Mouse (Mus musculus): Measurements from ENCODE around the gene Kcnn1.

Kcnn1 gene

DNA sequence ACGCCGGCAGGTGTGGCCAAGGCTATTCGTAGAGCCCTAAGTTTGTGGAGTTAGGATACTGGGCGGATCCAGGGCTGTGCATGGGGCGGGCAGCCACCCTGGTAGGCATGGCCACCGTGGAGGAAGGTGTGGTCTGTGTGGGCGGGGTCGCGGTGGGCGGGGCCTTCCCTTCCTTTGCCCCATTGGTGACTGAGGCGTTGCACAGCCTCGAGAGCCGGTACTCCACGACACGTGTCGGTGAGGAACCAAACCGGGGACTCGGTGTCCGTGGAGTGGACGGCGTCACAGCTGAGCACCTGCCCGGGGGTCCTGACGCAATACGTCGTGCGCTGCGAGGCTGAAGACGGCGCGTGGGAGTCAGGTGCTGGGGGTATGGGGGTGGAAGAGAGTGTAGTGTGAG is 46.4 kb downstream of the Kcnn1 start:
- DNase-seq (ENCODE audit: low spot score in 2 of 2) = no peak

DNA sequence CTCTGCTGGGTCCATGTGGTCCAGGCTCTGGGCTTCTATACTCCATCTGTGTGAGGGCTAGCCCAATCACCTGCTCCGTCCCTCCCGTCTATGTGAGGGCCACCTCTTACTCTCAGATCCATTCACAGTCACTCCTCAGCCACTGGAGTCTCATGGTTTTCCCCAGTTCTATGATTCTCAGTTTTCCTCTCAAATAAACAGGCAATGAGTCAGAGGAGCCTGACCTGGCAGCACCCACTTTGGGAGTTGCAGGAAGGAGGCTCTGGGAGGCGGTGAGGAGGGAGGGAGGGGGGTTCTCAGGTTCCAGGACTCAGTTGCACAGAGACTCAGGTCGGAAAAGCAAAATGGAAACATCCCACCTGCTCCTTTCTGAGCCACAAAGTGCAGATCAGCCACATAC is 50.2 kb downstream of the Kcnn1 start:
- no peak for DNase-seq (ENCODE audit: low spot score in 2 of 2)

DNA sequence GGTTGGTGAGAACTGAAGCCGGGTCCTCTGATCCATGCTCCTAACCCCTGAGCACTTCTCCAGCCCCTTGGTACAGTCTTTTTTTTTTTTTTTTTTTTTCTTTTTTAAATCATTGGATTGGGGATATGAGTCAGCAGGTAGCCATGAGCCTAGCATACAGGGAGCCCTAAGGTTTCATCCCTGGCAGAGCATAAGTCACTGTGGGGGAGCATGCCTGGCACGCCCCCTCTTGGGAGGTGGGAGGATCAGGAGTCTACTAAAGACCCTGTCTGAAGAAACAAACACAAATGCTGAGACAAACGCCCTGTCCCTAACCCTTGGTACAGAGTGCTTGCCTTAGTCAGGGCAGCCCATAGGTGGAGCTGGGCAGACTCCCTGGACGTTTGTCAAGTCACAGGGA is 51.0 kb downstream of the Kcnn1 start:
- DNase-seq (ENCODE audit: low spot score in 2 of 2) = no peak

DNA sequence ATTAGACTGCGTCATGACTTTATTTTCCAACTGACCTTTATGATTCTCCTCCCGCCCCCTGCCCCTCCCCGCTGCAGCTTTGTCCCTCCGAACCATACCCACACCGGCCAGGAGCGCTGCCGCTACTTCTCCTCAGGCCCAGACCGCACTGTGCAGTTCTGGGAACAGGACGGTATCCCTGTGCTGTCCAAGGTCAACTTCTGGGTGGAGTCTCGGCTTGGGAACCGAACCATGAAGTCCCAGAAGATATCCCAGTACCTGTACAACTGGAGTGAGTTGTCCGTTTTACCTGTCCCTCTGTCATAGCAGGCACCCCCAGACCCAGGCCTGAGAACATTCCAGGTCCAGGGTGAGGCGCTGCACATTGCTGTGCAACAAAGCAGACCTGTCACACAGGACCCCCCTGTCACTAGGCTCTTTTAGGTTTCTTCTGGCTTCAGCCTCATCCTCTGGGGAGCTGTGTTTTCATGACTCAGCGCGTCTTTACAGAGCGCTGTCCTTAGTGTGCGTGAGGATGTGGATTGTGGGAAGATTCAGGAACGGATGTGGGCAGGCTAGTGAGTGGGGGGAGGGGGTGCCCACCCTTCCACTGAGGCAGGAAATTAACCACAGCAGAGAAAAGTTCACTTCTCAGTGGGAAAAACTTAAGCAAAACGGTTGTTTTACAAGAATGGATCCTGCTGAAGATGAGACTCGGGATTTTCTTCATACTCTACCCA is 51.9 kb downstream of the Kcnn1 start:
- peak; percentile 74 to 75 for DNase-seq (ENCODE audit: low spot score in 2 of 2)

DNA sequence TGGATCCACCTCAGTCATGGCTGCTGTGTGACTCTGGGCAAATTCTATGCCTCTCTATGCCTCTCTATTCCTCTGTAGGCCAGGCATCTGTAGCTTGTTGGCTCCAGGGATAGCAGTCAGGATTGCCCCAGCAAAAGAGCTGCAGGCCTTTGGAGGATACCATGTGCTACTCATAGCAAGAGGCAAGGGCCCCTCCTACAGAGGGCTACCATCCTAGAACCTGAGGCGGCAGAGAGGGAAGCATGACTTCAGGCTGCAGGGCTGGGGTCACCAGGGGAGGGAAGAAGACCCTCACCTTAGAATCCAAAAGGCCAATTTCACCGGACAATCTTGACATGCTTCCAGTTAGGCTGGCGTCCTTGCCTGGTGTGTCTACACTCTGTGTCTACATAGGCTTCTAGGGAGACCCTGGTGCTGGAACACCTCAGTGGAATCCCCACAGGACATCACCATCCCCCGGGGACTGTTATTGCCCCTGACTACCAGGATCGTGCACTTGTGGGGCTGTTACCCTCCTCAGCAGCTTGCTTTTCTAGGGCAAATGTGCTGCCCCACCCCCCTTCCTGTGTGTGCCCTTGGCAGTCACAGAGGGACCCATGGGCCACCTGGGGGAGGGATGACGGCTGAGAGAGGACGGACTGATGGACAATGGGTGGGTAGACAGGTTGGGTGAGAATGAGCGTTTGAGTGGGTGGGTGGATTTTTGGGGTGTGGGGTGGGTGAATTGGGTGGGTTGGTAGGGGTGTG is 53.9 kb downstream of the Kcnn1 start:
- DNase-seq (ENCODE audit: low spot score in 2 of 2) = peak; percentile 75

DNA sequence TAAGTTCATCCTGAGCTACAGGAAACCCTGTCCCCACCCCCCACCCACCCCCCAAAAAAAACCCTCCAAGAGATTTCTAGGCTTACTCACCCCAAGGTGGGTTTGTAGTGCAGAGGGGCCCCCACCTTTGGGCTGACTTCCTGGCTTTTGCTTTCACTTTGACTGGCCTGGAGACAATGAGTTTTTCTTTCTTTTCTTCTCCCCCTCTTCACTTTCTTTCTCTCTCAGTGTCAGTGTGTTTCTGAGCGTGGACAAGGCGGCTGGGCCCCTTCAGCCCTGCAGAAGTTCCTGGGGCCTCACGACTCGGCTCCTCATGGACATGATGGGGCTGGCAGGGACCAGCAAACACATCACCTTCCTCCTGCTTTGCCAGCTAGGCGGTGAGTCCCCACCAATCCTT is 54.8 kb downstream of the Kcnn1 start, which contains the start of gene Il12rb1:
Il12rb1 (plus strand) TSS at position 211 of the 400 bp plus-strand sequence.
- peak in 1 of 2 experiments; percentile 46 for DNase-seq (ENCODE audit: low spot score in 2 of 2)

DNA sequence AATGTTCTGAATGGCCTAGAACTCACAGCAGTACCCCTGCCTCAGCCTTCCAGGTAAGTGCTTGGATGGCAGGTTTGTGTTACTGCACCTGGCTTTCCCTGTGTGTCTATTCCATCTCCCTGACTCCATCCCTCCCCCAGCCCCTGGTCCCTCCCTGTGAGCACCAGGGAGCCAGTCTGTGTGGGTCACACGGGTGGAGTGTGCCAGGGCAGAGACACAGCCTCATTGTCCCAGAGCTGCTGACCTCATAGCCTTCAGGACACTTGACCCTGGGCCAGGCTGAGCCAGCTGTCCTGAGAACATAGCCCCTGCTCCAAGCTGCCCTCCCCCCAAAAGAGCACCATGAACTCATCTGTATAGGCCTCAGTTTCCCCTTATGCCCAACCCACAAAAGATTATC is 55.8 kb downstream of the Kcnn1 start:
- DNase-seq (ENCODE audit: low spot score in 2 of 2) = no peak

DNA sequence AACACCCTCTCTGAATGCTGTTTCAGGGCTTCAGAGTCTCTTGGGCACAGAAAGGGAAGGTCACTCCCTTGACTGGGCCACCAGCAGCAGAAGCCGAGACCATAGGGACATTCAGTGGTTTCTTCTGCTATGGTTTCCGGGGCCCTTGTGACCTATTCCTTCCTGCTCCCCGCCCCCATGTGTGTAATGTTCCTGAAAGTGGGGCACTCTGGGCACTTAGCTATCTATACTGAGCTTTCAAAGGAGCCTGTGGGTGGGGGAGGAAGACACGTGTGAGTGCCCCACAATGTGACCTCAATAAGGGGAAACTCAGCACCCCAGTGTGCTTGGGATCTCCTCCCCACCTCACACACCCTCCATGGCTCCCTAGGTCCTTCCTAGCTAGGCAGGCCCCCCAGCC is 56.5 kb downstream of the Kcnn1 start:
- peak; percentile 77 to 83 for DNase-seq (ENCODE audit: low spot score in 2 of 2)

DNA sequence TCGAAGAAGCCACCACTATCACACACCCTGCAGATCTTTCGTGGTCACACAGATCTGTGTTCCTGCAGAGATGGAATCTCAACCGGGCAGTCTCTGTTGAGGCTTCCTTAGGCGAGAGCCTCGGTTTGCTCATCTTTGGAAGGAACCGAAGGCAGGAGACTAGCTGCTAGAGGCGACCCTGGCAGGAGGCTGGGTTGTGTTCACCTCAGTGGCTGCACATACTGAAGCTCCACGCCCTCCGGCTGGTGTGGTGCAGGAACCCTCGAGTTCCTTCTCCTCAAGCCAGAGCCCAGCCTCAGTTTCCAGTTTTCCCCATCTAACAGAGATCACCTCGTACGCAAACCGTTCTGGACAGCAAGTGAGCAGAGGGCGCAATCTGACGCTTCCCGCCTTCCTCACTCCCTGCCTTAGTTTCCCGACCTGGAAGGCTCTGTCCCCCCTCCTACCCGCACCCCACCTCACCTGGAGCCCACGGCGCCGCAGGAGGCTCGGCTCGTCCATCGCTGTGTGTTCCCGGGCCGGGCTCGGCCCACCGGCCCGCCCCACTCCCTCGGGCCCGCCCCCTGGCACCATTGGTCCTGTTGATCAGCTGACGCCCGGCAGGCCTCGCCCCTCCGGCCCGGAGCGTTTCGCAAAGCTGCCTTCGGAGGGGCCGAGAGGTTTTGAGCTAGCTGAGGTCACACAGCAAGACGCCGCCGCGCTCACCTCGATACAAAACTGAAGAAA is 58.4 kb downstream of the Kcnn1 start, which contains the start of gene Mast3:
Mast3 (minus strand) TSS at position 574 of the 726 bp plus-strand sequence.
- DNase-seq (ENCODE audit: low spot score in 2 of 2) = peak; percentile 71 to 77

DNA sequence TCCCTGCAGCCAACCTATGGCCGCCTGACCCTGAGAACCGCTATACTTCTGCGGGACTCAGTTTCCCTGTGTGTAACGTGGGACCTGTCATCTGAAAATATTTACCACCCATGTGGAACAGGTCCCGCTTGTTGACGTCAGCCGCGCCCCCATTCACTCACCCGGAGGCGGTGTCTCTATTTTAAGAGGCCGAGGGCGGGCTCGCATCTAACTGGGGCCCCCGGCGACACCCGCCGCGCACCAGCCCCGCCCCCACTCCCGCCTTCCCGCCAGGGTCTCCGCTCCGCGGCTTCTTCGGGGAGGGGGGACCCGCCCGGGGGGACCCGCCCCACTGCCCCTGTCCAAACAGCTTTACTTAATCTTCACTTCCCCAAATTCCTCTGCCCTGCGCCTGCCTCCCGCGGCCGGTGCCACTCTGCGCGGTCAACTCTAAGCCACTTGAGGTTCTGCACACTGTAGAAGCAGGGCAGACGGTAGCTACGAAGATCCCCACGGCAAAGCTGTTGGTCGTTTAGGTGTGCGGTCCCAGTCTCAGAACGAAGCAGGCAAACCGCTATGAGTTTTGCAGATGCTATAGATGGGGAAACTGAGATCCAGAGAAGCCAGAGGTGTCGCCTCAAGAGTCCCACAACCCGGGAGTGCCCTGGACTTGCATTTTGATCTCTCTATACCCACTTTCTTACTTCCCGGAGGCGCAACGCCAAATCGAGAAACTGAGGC is 59.1 kb downstream of the Kcnn1 start:
- DNase-seq (ENCODE audit: low spot score in 2 of 2) = peak; percentile 81 to 86

DNA sequence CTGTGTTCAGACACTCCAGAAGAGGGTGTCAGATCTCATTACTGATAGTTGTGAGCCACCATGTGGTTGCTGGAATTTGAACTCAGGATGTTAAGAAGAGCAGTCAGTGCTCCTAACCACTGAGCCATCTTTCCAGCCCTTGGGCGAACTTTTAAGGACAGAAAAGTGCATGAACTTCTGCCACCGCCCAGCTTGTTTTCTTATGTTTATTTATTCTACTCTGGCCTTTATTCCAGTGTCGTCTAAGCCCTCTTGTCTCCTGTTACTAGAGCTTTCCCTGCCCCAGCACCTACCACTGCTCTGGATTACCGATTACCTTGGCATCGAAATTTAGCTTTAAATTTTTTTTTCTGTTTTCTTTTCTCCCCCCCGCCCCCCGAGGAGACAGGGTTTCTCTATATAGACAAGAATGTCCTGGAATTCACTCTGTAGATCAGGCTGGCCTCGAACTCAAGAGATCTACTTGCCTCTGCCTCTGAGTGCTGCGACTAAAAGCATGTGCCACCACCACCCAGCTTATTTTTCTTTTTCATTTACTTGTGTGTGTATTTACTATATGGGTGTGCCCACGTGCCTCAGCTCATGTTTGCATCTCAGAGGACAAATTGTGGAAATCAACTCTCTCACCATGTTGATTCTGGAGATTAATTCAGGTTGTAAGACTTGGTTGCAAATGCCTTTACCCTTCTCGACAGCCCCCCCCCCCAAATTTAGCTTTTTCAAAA is 60.1 kb downstream of the Kcnn1 start:
- no peak for DNase-seq (ENCODE audit: low spot score in 2 of 2)

DNA sequence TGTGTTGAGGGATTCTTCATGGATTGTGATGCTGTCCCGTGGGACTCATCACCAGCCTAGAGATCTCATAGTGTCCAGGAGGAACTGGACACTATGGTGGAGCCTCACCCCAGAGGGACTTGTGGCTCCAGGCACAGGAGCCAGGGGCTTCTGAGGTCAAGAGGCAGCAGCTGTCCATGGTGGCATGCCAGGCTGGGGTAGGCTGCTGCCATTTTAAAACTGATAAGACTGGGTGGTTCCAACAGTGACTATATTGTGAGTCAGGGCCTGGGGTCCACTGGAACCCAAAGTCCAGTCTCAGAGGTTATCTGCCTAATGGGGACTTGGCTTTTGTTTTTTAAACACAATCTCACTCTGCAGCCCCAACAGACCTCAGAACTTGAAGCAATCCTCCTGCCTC is 61.2 kb downstream of the Kcnn1 start:
- no peak for DNase-seq (ENCODE audit: low spot score in 2 of 2)

DNA sequence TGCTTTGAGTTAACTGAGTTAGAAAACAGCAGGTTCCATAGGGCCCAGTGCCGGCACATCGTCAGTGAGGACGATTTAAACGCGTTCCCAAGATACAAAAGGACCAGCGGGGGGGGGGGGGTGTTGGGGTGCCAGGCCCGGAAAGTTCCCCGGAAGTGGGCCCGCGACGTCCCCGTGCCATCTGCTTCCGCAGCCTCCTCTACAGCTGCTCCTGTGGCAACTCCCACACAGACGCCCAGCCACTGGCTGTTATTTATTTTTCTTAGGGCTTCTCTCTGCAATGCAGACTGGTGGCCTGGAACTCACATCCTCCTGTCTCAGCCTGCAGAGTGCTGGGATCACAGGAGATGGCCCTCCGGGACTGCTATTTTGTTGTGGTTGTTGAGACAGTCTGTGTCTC is 61.9 kb downstream of the Kcnn1 start:
- DNase-seq (ENCODE audit: low spot score in 2 of 2) = peak; percentile 67 to 72

DNA sequence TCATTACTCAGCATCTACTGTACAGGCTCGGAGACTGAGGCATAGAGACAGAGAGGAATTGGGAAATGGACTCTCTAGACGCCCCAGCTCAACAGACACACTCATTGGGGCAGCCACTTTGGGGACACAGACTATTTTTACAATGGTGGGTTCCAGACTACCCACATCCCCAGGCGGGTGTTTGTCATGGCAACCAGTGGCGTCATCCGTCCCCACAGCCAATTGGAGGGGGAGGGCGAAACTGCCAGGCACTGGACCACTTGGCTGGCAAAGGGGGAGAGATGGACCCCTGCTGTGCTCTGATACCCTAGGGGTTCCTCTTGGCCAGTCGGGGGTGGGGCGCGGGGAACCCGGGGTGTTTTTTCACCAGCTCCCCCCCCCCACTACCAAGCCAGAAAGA is 62.4 kb downstream of the Kcnn1 start:
- DNase-seq (ENCODE audit: low spot score in 2 of 2) = no peak

DNA sequence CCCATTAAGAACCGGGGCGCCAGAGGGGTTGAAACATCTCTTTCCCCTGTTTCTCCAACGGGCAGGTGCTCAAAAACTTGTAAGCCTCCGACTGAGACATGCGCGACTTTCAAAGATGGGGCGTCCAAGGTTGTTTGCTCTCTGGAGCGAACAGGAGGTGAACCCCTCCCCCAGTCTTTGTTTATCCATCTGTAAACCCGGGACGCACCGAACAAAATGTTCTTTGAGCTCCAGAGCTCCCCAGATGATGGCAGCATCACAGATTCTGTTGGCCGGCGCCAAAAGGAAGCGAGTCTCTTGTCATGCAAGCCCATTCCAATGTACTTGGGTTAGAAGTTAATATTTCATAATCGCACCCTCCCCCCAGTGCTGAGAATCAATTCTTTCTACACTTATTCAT is 64.8 kb downstream of the Kcnn1 start:
- DNase-seq (ENCODE audit: low spot score in 2 of 2) = no peak

DNA sequence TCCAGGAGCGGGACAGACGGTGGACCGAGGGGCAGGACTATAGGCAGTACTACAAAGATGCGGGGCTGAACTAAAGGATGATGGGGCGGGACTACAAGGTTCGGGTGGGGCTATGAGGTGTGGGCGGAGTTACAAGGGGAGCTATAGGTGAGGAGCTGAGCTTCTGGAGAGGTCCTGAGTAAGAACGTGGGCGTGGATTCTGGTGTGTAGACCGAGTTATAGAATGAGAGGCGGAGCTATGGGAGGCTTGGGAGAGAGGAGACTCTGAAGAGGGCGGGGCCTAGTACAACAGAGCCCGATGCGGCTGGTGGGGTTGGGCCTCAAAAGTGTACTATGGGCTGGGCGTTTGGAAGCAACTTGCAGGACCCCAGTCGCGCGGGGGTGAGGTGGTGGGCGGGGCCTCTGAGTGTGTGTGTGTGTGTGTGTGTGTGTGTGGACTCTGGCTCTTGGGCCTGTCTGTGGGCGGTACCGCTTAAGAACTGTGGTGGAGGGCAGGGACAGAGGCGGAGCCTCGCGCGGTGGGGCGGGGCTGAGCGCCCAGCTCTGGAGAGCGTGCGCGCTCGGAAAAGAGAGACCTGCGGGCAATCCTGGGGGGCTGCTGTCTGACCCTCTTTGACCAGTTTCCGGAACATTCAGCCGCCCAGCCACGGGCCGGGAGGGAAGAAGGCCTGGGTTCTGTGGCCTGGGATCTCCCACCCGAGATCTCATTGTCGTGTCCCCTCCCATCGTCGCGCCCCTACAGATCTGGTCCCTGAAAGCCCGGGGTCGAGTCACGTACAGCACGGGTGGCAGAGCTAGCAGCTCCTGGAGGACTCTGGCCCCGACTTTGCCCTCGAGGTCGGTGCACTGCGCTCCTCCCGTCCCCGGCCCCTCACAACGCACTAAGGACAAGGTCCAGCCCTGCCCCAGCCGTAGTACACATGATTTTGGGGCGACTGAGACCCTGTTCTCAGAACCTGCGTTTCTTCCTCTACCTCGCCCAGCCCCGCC is 65.7 kb downstream of the Kcnn1 start:
- peak; percentile 67 to 69 for DNase-seq (ENCODE audit: low spot score in 2 of 2)

DNA sequence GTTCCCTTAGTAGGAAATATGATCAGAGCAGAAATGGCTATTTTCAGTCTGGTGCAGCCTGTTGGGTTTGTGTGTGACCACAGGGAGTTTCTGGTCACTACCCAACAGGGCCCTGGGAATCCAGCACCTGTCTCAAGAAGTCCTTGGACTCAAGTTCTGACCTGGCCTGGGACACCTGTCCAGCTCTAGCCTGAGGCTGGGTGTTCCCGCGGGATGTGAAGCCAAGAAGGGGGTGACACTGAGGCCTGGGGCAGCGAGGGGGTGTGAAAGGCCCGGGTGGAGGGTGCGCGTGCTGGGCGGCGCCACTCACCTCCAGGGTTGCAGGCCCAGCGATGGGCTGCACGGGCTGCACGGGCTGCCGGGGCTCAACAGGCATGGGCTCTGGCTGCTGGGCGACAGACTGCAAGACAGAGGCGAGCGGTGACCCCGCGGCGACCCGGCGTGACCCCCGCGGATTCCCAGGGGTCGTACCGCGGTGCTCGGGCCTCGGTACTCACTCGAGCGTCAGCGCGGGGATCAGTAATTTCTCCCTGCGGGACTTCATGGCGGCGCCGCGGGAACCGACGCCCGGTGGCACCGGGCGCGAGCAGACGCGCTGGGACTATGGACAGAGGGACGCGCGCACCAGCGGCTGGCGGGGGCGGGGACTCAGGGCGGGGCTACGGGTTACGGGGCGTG is 66.5 kb downstream of the Kcnn1 start:
- DNase-seq (ENCODE audit: low spot score in 2 of 2) = no peak

DNA sequence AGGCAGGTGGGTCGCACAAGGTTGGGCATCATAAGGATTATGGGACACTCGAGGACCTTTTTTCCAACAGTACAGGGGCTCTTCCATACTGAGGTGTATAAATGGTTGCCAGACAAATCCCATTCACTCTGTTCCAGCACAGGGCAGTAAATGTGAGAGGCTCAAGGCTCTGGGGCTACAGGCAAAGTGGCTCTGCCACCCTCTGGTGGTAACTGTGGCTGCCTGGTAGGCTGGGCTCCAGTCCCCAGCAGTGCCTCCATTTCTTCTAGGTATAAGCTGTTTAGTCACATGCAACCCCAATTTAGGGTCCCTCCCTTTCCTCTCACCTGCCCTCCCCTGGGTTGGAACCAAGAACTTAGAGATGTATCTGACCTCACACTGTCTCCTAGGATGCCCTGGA is 67.7 kb downstream of the Kcnn1 start:
- no peak for DNase-seq (ENCODE audit: low spot score in 2 of 2)

DNA sequence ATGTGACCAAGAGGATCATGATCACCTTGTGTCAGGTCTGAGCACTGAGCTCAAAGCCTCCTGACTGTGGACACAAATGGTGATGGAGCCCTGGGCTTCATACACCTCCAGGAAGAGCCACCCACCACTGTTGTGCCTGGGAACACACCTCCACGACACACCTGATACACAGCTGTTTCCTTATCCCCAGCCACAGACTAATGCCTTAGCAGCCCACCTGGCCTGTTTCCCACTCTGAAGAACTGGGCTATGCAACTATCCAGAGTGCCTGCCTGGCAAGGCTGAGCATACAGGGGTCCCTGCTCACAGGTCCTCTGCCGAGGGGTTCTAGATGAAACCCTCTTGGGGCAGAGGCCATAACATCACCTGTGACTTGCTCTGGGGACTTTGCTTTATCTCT is 68.8 kb downstream of the Kcnn1 start:
- no peak for DNase-seq (ENCODE audit: low spot score in 2 of 2)
